Mouse (Mus musculus) layer of hippocampus, postnatal 36 days (tissue): ENCODE measurements at regions not wholly inside any gene's neighbourhood (a gene's known extent, or its start where the extent isn't known, plus 50 kb on each side); places are given as distances from the start of the nearest gene placed in this dataset.
A peak's percentile ranks its signal among the peaks of the same experiment; 100 is the strongest.

Experiments
- DNase-seq, 2 experiments: peaks; one replicate each; pipeline ENCODE4 v3.0.0; 2022

GRCm38 (mm10) chr17:94165305-94165860, 584.4 kb downstream of the Mettl4 start:
- no peak for DNase-seq

GRCm38 (mm10) chr17:94144298-94144697, 605.5 kb downstream of the Mettl4 start:
- DNase-seq, result no peak

- DNase-seq, result no peak
Measured at GRCm38 (mm10) chr17:94133201-94133600, 616.6 kb downstream of the Mettl4 start.

DNA sequence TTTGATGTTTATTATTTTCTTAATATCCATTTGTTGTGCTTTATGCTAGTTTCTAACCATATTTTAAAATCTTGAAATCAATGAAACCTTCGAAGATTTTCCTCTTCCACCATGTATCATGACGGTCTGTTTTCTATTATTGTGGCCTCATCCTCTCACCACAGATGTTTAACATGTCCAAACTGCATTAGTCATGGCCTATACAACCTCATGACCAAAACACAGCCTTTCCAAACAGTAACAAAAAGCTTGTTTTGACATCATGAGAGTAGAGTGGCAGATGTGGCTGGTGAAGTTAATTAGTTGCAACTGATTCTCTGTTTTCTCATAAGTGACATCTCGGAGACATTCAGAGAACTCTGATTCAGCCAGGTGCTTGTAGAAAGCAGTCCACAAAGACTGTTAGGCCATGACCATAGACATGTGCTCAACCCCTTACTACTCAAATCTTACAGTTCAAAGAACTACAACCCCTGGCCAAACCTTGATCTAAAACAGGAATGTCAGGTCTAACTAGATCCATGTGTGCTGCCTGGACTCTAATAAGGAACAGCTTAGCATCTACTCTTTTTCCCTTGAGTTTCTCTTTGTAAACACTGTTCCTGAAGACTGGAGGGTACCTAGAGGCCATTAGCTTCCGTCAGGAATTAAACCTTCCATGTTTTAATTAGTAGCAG, 655.7 kb downstream of the Mettl4 start:
- no peak for DNase-seq

DNA sequence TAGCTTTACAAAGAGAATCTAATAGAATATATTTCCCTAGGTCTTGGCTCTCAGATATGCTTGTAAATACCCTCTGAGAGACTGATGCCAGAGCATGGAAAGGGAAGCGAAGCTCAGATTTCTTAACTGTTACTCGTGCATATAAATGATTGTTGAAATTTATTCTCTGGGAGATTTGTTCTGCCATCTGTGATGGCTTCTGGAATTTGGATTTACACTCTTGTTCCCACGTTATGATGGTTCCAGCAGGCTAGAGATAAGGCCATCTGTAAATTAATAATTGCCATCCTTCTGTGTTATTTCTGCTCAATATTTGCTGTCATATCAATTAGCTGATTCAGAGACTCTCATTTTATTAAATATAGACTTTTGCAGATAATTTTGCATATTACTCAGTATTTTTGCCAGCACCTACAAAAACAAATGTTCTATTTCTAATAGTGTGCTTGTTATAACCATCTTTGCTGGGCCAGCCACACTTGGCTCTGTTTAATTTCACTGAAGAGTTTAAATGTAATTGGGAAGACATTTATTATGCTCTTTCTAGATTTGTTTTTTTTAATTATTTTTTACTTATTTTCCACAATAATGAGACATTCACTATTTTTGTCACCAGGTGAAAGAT, 695.3 kb downstream of the Mettl4 start:
- DNase-seq, result peak in 1 of 2 experiments; percentile 20

DNA sequence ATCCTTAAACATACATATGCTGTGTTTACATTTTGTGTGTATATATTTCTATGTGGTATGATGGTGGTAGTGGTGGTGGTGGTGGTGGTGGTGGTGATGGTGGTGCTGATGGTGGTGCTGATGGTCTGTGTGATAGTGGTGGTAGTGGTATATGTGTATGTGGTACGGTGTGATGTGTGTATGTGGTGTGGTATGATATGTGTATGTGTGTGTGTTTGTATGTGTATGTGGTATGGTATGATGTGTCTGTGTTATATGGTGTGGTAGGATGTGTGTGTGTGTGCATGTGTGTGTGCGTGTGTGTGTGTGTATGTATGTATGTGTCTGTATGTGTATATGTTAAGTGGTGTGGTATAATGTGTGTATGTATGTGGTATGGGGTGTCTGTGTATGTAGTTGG, 701.3 kb downstream of the Mettl4 start:
- no peak for DNase-seq

DNA sequence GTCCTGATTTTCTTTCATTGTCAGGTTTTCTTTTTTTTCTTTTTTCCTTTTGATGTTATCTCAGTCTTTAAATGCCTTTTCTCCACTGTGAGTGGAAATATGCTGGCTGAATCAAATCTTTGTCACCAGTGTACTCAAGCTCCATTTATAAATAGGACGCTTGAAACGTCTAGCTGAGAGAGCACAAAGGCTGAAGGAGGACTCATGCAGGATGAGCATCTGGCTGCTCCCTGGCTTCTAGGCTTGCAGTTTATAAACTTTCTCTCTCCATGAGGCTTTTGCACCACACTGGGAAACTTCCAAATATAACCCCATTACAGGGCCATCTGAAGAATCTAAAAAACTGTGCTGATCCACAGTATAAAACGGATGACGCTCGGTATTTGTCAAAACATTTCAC, 711.6 kb downstream of the Mettl4 start:
- no peak for DNase-seq

- no peak for DNase-seq
Measured at GRCm38 (mm10) chr17:94012386-94012785, 737.4 kb downstream of the Mettl4 start.

- no peak for DNase-seq
Measured at GRCm38 (mm10) chr17:94002095-94002494, 747.7 kb downstream of the Mettl4 start.

GRCm38 (mm10) chr17:94001515-94001914, 748.3 kb downstream of the Mettl4 start:
- no peak for DNase-seq

DNA sequence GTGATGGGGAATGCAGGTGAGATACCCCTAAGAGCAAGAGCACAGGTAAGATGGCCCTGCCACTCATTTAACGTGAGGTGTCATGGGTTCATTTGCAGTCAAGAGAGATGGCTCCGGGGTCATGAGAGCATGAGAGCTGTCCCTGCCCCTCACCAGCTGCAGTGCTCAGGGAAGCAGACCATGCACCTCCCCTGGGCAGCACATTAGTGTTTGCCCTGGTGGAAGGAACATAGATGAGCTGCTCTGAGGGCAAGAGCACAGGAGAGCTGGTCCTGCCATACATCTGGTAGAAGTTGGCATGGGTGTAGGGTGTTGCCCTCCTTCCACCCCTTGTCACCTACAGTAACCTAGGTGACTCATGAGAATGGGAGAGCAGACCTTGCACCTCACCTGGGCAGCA, 762.9 kb downstream of the Mettl4 start:
- DNase-seq, result no peak
